9 mouse cellular contexts compared by ENCODE assay signal in genomic region chr13:113638914-113639313, GRCm38 (mm10). TPM values are rescaled to one million over a fixed set of nuclear protein-coding genes. Genes with fewer than 3 reads are reported as not detected.
DNase-seq lines count a peak whose midpoint lies in the region; ATAC-seq and TF ChIP-seq lines count a peak whose summit lies in the region.
"Had no signal": no experiment of that assay in that cellular context is flagged by ENCODE, and none has a peak within 500 bp of the region (broad histone marks: within the 10 kb centered on the region; RNA-seq: fewer than 3 reads in every experiment).

No protein-coding gene starts in this region.

- no peaks in the 10 kb centered on the region for H3K9me3 ChIP-seq in liver, embryonic 14.5 days (ENCODE audit: control insufficient read depth, low read length)
- H3K9me3 ChIP-seq: lung, embryonic 15.5 days had no signal

- H3K4me1 ChIP-seq in cerebellum, adult 2 months (ENCODE audit: control insufficient read depth, insufficient read depth, low read length): no peaks in the 10 kb centered on the region
- no peaks in the 10 kb centered on the region for H3K4me1 ChIP-seq in liver, embryonic 14.5 days (replicated peaks; ENCODE audit: control insufficient read depth in 2 of 2, insufficient read depth in 2 of 2, low read length in 1 of 2)
- H3K4me1 ChIP-seq in cortical plate, adult 2 months (ENCODE audit: control insufficient read depth, insufficient read depth, low read length): no peaks in the 10 kb centered on the region

- no peak for TF ChIP-seq POLR2A in cerebellum, adult 2 months (IDR thresholded peaks at IDR 0.05; ENCODE audit: borderline replicate concordance, insufficient read depth, low read length)
- no peak for TF ChIP-seq POLR2A in cortical plate, adult 2 months (IDR thresholded peaks at IDR 0.05; ENCODE audit: extremely low read depth, insufficient read depth, low read length)

- TF ChIP-seq CTCF in cerebellum, adult 2 months (IDR thresholded peaks at IDR 0.05; ENCODE audit: borderline replicate concordance, insufficient read depth, low read depth, low read length): peak; percentile 42; the same call in 1 of the 2 replicates
- TF ChIP-seq CTCF in liver, embryonic 14.5 days (IDR thresholded peaks at IDR 0.05; ENCODE audit: low read depth): peak; percentile 53
- peak; percentile 37; the same call in 1 of the 2 replicates for TF ChIP-seq CTCF in cortical plate, adult 2 months (IDR thresholded peaks at IDR 0.05; ENCODE audit: extremely low read depth, insufficient read depth, low read length)

- H3K36me3 ChIP-seq in liver, embryonic 14.5 days (replicated peaks; ENCODE audit: control insufficient read depth, insufficient read depth, low read depth): no peaks in the 10 kb centered on the region
- H3K36me3 ChIP-seq: lung, embryonic 15.5 days had no signal

- DNase-seq in cerebellum, adult 2 months: peak; percentile 31 to 33
- no peak for DNase-seq in cerebellum, adult 11 months
- no peak for DNase-seq in liver, embryonic 14.5 days (ENCODE audit: low read depth in 3 of 3, low spot score in 3 of 3)
- DNase-seq in liver: no peak
- DNase-seq in lung, postnatal 36 days: peak; percentile 37
- no peak for DNase-seq in right cerebral cortex, postnatal 4 days

- WGBS in cerebellum, adult 2 months: 33% methylated on average over 7 of the region's 7 CpGs
- 15% methylated on average over 7 of the region's 7 CpGs for WGBS in liver, embryonic 14.5 days (ENCODE audit: insufficient replicate concordance)

- H3K4me3 ChIP-seq in cerebellum, adult 2 months (replicated peaks; ENCODE audit: insufficient read depth, low read depth, low read length): no peak overlapping the region
- no peak overlapping the region for H3K4me3 ChIP-seq in liver, embryonic 14.5 days (ENCODE audit: insufficient read depth in 1 of 2, low read depth in 2 of 2, low read length in 2 of 2)
- no peak overlapping the region for H3K4me3 ChIP-seq in cortical plate, adult 2 months (ENCODE audit: insufficient read depth, low read length)
- H3K4me3 ChIP-seq: lung, embryonic 15.5 days had no signal

- H3K9ac ChIP-seq in liver, embryonic 14.5 days (replicated peaks): no peak overlapping the region
- H3K9ac ChIP-seq: lung, embryonic 15.5 days had no signal

- H3K27me3 ChIP-seq in cerebellum, adult 2 months (ENCODE audit: control insufficient read depth, insufficient read depth, low read length): no peaks in the 10 kb centered on the region
- no peaks in the 10 kb centered on the region for H3K27me3 ChIP-seq in liver, embryonic 14.5 days (ENCODE audit: control insufficient read depth, insufficient read depth, low read length)
- H3K27me3 ChIP-seq: lung, embryonic 15.5 days had no signal

- ATAC-seq in liver, embryonic 14.5 days (ENCODE audit: insufficient read depth): no peak
- ATAC-seq in granulocyte monocyte progenitor cell, adult 5-6 weeks (replicated peaks; ENCODE audit: poor library complexity, severe bottlenecking): no peak

- H3K4me2 ChIP-seq in liver, embryonic 14.5 days (ENCODE audit: low read depth): no peak overlapping the region
- H3K4me2 ChIP-seq: lung, embryonic 15.5 days had no signal

- H3K27ac ChIP-seq in cerebellum, adult 2 months (ENCODE audit: insufficient read depth, low read length): no peak overlapping the region
- no peak overlapping the region for H3K27ac ChIP-seq in liver, embryonic 14.5 days
- H3K27ac ChIP-seq in cortical plate, adult 2 months (ENCODE audit: insufficient read depth, low read length): no peak overlapping the region
- H3K27ac ChIP-seq: lung, embryonic 15.5 days had no signal

- TF ChIP-seq EP300 in liver, embryonic 14.5 days (IDR thresholded peaks at IDR 0.05; ENCODE audit: low read depth): no peak

RNA-seq across cellular contexts. Expression of gene Snx18, which starts 20.6 kb away (rescaled TPM):
- polyA plus RNA-seq in cerebellum, adult 2 months (2012; rRNA removed): 16.4 and 17.0 TPM in 2 replicates
- 3.0 and 3.8 TPM in 2 replicates for polyA plus RNA-seq in liver, embryonic 14.5 days (2012; rRNA removed)
- polyA plus RNA-seq in liver, embryonic 14.5 days (2014; fragmentation: Nextera tagmentation; extraction: Ambion mirVana): 5.9 and 6.2 TPM in 2 replicates
- polyA plus RNA-seq in cortical plate, adult 2 months (2012; rRNA removed): 12.8 and 13.8 TPM in 2 replicates
- total RNA-seq in granulocyte monocyte progenitor cell, adult 5-6 weeks (2014; fragmentation: Nextera tagmentation): 25.5 and 39.0 TPM in 2 replicates
- total RNA-seq in granulocyte monocyte progenitor cell, adult 5-6 weeks (2017): 46.2 and 47.1 TPM in 2 replicates

RNA-seq across cellular contexts. Expression of gene Hspb3, which starts 24.6 kb away (rescaled TPM):
- 1.9 and 2.7 TPM in 2 replicates for polyA plus RNA-seq in cerebellum, adult 2 months (2012; rRNA removed)
- polyA plus RNA-seq in liver, embryonic 14.5 days (2012; rRNA removed): 0.06 TPM in 1 of 2 replicates, not detected in the other
- polyA plus RNA-seq in liver, embryonic 14.5 days (2014; fragmentation: Nextera tagmentation; extraction: Ambion mirVana): not detected in 2 replicates
- 8.2 and 10.2 TPM in 2 replicates for polyA plus RNA-seq in cortical plate, adult 2 months (2012; rRNA removed)
- total RNA-seq in granulocyte monocyte progenitor cell, adult 5-6 weeks (2014; fragmentation: Nextera tagmentation): not detected in 2 replicates
- not detected in 2 replicates for total RNA-seq in granulocyte monocyte progenitor cell, adult 5-6 weeks (2017)

Comparison
In these comparisons a context has a peak if more than half of its experiments do, and no peak if none do; other contexts are left out.
1. DNase-seq: peak in cerebellum, adult 2 months (2 of 2) and lung, postnatal 36 days (single experiment); none in cerebellum, adult 11 months (single experiment), liver, embryonic 14.5 days (0 of 3), liver (single experiment) and right cerebral cortex, postnatal 4 days (single experiment).
2. Peak in every context shown above with its lines, with median percentiles within 50 percentile points of each other: CTCF ChIP-seq.